Comparison of ENCODE assay signal across 8 mouse cellular contexts in genomic region chr2:174415731-174416310, GRCm38 (mm10). TPM values are rescaled to one million over a fixed set of nuclear protein-coding genes. Genes with fewer than 3 reads are reported as not detected.
DNase-seq lines count a peak whose midpoint lies in the region; ATAC-seq and TF ChIP-seq lines count a peak whose summit lies in the region.

Gene Nelfcd, plus strand, starts transcription at chr2:174415804.

- H3K9ac ChIP-seq in forebrain, embryonic 13.5 days, result peak within 1 kb of the TSS; percentile 85
- H3K9ac ChIP-seq in liver, postnatal 0 days (replicated peaks), result peak within 1 kb of the TSS; percentile 94
- H3K9ac ChIP-seq in neural tube, embryonic 14.5 days (replicated peaks; ENCODE audit: low read depth, low read length), result peak within 1 kb of the TSS; percentile 66

- DNase-seq in c-Kit-positive CD71-positive TER-119-positive erythroid progenitor cells, embryonic 14.5 days (ENCODE audit: low spot score), result peak; percentile 99
- peak; percentile 95 to 97 for DNase-seq in heart, postnatal 10 days
- peak; percentile 96 for DNase-seq in large intestine, adult 2 months (ENCODE audit: low read depth, low spot score)
- DNase-seq in liver, postnatal 0 days, result peak; percentile 99
- peak; percentile 97 for DNase-seq in testis, postnatal 10 days (ENCODE audit: low spot score)

- ATAC-seq in forebrain, embryonic 13.5 days, result peak; percentile 95
- ATAC-seq in liver, postnatal 0 days, result peak; percentile 98
- peak; percentile 94 for ATAC-seq in neural tube, embryonic 14.5 days (ENCODE audit: low read depth)

- peaks cover 28% of the 10 kb centered on the region for H3K36me3 ChIP-seq in E14TG2a.4 (ENCODE audit: insufficient read depth, low read length)
- H3K36me3 ChIP-seq in forebrain, embryonic 13.5 days (ENCODE audit: poor library complexity, severe bottlenecking), result peaks cover 14% of the 10 kb centered on the region
- peaks cover 7% of the 10 kb centered on the region; the same call in 1 of the 2 replicates for H3K36me3 ChIP-seq in liver, postnatal 0 days (replicated peaks; ENCODE audit: insufficient read depth, low read length)
- H3K36me3 ChIP-seq in neural tube, embryonic 14.5 days (ENCODE audit: control insufficient read depth, insufficient read depth, low read length), result no peaks in the 10 kb centered on the region

- TF ChIP-seq EP300 in liver, postnatal 0 days (IDR thresholded peaks at IDR 0.05; ENCODE audit: low read depth), result no peak

- intact Hi-C loops in heart, postnatal 10 days (cut with DNase I), result loop anchor here (2.0 kb wide), 1 partner anchor 87 kb away; no protein-coding TSS in a partner anchor

- H3K9me3 ChIP-seq in E14TG2a.4 (ENCODE audit: low read length), result no peaks in the 10 kb centered on the region
- no peaks in the 10 kb centered on the region for H3K9me3 ChIP-seq in forebrain, embryonic 13.5 days (replicated peaks)
- no peaks in the 10 kb centered on the region for H3K9me3 ChIP-seq in liver, postnatal 0 days (ENCODE audit: low read length)
- H3K9me3 ChIP-seq in neural tube, embryonic 14.5 days (ENCODE audit: control insufficient read depth, low read length), result no peaks in the 10 kb centered on the region

- no peak for TF ChIP-seq CTCF in E14TG2a.4 (conservative IDR thresholded peaks at IDR 0.05; ENCODE audit: low read length)
- no peak for TF ChIP-seq CTCF in liver, postnatal 0 days (IDR thresholded peaks at IDR 0.05; ENCODE audit: low read depth)

- peak within 1 kb of the TSS; percentile 86 for H3K4me2 ChIP-seq in forebrain, embryonic 13.5 days
- peak within 1 kb of the TSS; percentile 86 for H3K4me2 ChIP-seq in liver, postnatal 0 days (ENCODE audit: low read depth, low read length)
- peak within 1 kb of the TSS; percentile 85 for H3K4me2 ChIP-seq in neural tube, embryonic 14.5 days (ENCODE audit: low read depth, low read length)

- peak within 1 kb of the TSS; percentile 97 for H3K4me3 ChIP-seq in E14TG2a.4 (replicated peaks; ENCODE audit: low read length)
- peak within 1 kb of the TSS; percentile 87 for H3K4me3 ChIP-seq in forebrain, embryonic 13.5 days
- H3K4me3 ChIP-seq in liver, postnatal 0 days (ENCODE audit: low read depth, low read length), result peak within 1 kb of the TSS; percentile 91
- H3K4me3 ChIP-seq in neural tube, embryonic 14.5 days (ENCODE audit: low read depth, low read length), result peak within 1 kb of the TSS; percentile 67

- H3K4me1 ChIP-seq in E14TG2a.4 (replicated peaks; ENCODE audit: low read depth, low read length), result peaks cover 11% of the 10 kb centered on the region
- H3K4me1 ChIP-seq in forebrain, embryonic 13.5 days, result peaks cover 13% of the 10 kb centered on the region
- peaks cover 11% of the 10 kb centered on the region for H3K4me1 ChIP-seq in liver, postnatal 0 days (ENCODE audit: insufficient read depth)
- peaks cover 7% of the 10 kb centered on the region for H3K4me1 ChIP-seq in neural tube, embryonic 14.5 days (ENCODE audit: control insufficient read depth, insufficient read depth, low read length)

- H3K27me3 ChIP-seq in E14TG2a.4 (ENCODE audit: insufficient read depth, low read length), result no peaks in the 10 kb centered on the region
- no peaks in the 10 kb centered on the region for H3K27me3 ChIP-seq in forebrain, embryonic 13.5 days
- no peaks in the 10 kb centered on the region for H3K27me3 ChIP-seq in liver, postnatal 0 days (ENCODE audit: insufficient read depth, low read length)
- H3K27me3 ChIP-seq in neural tube, embryonic 14.5 days (ENCODE audit: control insufficient read depth, insufficient read depth, low read length), result no peaks in the 10 kb centered on the region

- under 1% methylated on average over 40 of the region's 40 CpGs for WGBS in forebrain, embryonic 13.5 days
- WGBS in large intestine, adult 2 months, result under 1% methylated on average over 40 of the region's 40 CpGs
- WGBS in liver, postnatal 0 days (ENCODE audit: insufficient replicate concordance), result 1% methylated on average over 40 of the region's 40 CpGs
- under 1% methylated on average over 40 of the region's 40 CpGs for whole genome bisulfite sequencing in neural tube, embryonic 14.5 days

- H3K27ac ChIP-seq in forebrain, embryonic 13.5 days, result no peak within 1 kb of the TSS
- H3K27ac ChIP-seq in liver, postnatal 0 days (ENCODE audit: low read depth), result peak within 1 kb of the TSS; percentile 78
- H3K27ac ChIP-seq in neural tube, embryonic 14.5 days (ENCODE audit: low read depth, low read length), result no peak within 1 kb of the TSS

RNA-seq across cellular contexts. Expression of gene Nelfcd, which starts in this region (rescaled TPM):
- 131 and 147 TPM in 2 replicates for polyA plus RNA-seq in forebrain, embryonic 13.5 days (2015; fragmentation: Nextera tagmentation; extraction: Ambion mirVana)
- 10 to 100 TPM; 43.9 to 44.0 TPM for total RNA-seq in heart, postnatal 10 days (2021)
- polyA plus RNA-seq in large intestine, adult 2 months (2012; rRNA removed), result 60.5 and 65.4 TPM in 2 replicates
- 34.5 and 38.8 TPM in 2 replicates for polyA plus RNA-seq in liver, postnatal 0 days (2015; fragmentation: Nextera tagmentation; extraction: Ambion mirVana)
- 105 and 116 TPM in 2 replicates for polyA plus RNA-seq in neural tube, embryonic 14.5 days (2014; fragmentation: Nextera tagmentation; extraction: Ambion mirVana)
